Mouse (Mus musculus): Measurements from ENCODE around the gene Josd1.

DNA sequence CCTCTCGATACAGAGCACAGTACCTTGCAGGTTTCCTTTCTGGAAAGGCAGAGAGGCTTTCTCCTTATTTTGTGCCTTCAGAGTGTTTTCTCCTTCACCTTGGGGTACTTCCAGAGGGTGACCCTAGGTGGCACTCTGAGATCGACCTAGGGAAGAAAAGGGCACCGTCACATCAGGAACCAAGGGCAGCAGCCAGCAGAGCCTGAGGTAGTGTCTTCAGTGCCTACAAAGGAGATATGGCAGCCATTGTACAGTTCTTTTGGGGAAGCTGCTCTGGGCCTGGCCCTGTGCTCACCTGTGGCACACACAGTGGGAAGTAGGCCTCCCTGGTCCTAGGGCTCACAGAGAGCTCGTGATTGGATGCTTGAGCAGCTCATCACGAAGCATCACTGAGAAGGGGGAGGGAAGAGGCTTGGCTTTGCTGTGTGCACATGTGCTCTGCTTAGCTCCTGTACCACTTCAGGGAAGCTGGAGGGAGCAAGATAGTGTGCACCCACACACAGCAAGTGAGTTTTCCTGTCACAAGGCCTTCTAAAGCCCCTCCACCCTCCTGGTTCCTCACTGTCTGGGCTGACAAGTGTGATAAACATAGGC, 20.6 kb upstream of the Josd1 start:
- no peak for TF ChIP-seq POLR2AphosphoS2 (IDR thresholded peaks at IDR 0.05; ENCODE audit: insufficient read length, low read depth)
- TF ChIP-seq POLR2A (IDR thresholded peaks at IDR 0.05; ENCODE audit: insufficient read length, low read depth): no peak
- no peak for TF ChIP-seq MAX (IDR thresholded peaks at IDR 0.05; ENCODE audit: low read depth)
- TF ChIP-seq E2F4 (IDR thresholded peaks at IDR 0.05; ENCODE audit: insufficient read depth): no peak
- no peak for TF ChIP-seq USF1 (IDR thresholded peaks at IDR 0.05; ENCODE audit: low read depth)
- TF ChIP-seq MYOD1 (IDR thresholded peaks at IDR 0.05; ENCODE audit: control insufficient read depth in 1 of 3, insufficient read length in 2 of 3, low read depth in 2 of 3): no peak
- no peak for TF ChIP-seq TCF12 (IDR thresholded peaks at IDR 0.05; ENCODE audit: insufficient read depth, poor library complexity, severe bottlenecking)
- TF ChIP-seq CEBPB (IDR thresholded peaks at IDR 0.05; ENCODE audit: insufficient read depth, poor library complexity, severe bottlenecking): no peak
- TF ChIP-seq REST (IDR thresholded peaks at IDR 0.05; ENCODE audit: insufficient read depth, insufficient read length): no peak
- TF ChIP-seq MYOG (IDR thresholded peaks at IDR 0.05; ENCODE audit: control insufficient read depth in 1 of 3, insufficient read depth in 1 of 3, insufficient read length in 2 of 3, low read depth in 2 of 3): no peak
